Mouse (Mus musculus) thymus, postnatal 10 days (tissue): ENCODE measurements around the gene Epha1.

Experiments used
- DNase-seq, 2 experiments: peaks; one replicate each; pipeline ENCODE4 v3.0.0; 2021; ENCODE audit warnings: low spot score in 2 of 2

Epha1 gene

DNA sequence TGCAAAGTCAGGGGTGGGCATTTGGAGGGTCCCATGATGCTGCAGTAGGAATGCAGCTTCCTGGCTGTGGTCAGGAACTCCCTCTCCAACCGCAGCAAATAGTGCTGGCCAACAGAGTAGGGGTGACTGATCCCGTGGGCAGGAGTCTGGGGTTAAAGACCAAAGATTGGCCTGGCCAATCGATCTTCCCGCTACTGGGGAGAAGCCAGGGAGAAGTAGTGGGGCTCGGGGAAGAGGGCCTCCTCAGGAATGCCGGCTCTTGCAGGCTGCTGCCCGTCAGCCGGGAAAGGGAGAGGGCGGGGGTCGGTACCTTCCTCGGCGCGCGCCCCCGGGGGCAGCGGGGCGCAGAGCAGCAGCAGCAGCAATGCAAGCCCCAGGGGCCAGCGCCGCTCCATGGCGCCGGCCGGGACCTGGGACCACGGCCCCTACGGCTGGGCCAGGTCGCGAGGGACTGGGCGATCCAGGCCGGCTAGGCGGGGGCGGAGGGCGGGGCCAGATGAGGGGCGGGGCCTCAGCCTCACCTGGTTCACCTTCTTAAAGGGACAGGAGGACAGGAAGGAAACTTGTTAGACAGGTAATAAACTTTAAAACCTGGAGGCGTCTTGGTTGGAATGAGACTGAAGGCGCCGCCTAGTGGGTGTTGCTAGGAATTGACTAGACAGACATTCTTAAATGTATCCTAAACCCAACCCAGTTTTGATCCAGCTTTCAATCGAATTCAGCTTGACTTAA lies at the start of gene Epha1:
TSS of gene Epha1 (minus strand) at position 453 of the 732 bp plus-strand sequence.
- DNase-seq = peak; percentile 46 to 74

- DNase-seq = no peak
Observed at GRCm38 (mm10) chr6:42421439-42421838, 48.4 kb upstream of the Epha1 start.

GRCm38 (mm10) chr6:42419443-42419842 lies 46.4 kb upstream of the Epha1 start:
- no peak for DNase-seq

DNA sequence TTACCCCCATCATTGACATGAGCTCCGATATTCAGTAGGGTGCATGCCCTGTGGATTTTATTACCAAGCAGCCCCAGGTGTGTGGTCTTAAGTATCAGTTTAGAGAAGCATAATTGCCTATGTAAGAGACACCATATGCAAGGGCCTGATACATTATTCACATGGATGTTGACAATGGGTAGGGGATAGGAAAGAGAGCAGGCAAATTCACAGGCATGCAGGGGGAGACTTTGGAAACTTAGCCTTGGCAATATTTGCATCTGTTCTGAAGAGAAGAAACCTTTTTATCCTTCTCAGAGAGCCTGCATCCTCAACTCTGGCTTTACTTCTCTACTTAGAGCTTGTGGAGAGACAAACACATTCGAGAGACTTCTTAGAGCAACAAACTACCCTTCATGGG lies 32.1 kb upstream of the Epha1 start, which contains the start of gene Tas2r135:
TSS of gene Tas2r135 (plus strand) at position 301 of the 400 bp plus-strand sequence.
- DNase-seq = no peak

DNA sequence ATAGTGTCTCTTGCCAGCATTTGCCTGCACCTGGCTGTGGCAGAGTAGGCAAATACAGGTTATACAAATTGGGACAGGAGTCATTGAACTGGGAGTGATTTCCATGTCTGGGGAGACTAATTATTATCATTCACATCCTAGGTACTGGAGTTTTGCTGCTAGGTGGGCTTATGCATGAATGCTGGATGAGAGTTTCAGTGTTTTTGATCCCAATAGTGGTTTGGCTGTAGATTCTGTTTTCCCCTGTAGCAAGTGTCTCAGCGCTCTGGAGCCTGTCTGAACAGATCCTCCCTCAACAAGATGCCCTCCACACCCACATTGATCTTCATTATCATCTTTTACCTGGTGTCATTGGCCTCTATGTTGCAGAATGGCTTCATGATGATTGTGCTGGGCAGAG lies 26.9 kb upstream of the Epha1 start, which contains the start of gene Tas2r143:
TSS of gene Tas2r143 (plus strand) at position 301 of the 400 bp plus-strand sequence.
- DNase-seq = no peak

- no peak for DNase-seq
Observed at GRCm38 (mm10) chr6:42398998-42399397, 25.9 kb upstream of the Epha1 start.

GRCm38 (mm10) chr6:42398285-42398684 lies 25.2 kb upstream of the Epha1 start:
- no peak for DNase-seq

GRCm38 (mm10) chr6:42397041-42397657 lies 24.1 kb upstream of the Epha1 start:
- DNase-seq = no peak

- DNase-seq = no peak
Observed at GRCm38 (mm10) chr6:42395960-42396809, 23.1 kb upstream of the Epha1 start.

- DNase-seq = no peak
Observed at GRCm38 (mm10) chr6:42391796-42392330, 18.8 kb upstream of the Epha1 start.

DNA sequence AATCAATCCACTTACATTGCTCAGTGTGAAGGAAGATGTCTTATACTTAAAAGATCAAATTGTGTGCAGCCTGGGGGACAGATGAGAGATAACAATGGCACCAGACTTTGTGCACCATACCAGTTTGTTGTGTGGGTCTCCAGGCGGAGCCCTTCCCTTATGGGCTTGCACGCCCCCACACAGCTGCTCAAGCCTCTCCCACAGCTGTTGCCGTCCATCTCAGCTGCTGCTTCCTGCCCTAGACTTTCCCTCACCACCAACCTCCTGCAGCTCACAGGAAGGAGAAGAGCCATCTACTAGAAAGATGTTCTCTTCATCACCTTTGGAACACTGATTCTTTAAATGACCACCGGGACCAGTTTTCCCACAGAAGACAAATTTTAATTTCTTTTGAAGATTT lies 12.6 kb upstream of the Epha1 start:
- peak; percentile 34 to 47 for DNase-seq

DNA sequence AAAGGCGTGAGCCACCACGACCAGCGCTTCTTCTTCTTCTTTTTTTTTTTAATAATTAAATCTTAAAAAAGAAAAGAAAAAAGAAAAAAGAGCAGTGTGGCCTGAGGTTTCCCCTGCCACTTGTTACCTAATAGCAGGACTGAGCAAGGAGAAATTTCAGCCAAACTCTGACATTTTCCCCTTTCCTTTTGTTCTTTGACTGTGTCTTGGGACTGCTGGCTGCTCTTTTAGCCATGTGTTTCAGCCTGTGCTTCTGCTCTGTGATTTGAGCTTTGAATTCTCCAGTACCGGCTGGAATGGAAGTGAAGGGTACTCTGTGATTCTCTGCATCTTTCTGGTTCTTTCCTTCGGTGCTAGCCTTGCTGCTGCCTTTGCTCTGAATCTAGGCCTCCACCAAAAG lies 10.3 kb upstream of the Epha1 start:
- DNase-seq = no peak

DNA sequence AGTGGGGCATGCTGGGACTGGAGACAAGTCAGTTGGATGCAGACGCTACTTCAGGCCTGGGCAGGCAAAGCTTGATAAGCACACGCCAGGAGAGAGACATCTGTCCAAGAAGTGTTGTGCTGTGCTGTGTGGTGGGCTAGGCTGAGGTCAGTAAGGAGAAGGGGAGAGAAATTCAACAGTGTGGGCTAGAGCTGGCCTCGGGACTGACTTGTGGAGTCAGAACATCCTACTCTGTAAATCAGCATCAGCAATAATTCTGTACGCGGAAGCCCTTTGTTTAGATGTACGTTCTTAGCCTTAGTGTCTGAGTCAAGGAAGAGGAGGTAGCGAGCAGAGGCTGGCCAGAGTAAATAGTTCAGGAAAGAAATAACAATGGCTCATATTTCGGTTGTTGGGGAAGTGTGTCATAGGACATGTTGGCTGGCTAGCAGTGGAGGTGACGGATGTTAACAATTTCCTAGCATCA lies 8.9 kb upstream of the Epha1 start:
- DNase-seq = no peak

DNA sequence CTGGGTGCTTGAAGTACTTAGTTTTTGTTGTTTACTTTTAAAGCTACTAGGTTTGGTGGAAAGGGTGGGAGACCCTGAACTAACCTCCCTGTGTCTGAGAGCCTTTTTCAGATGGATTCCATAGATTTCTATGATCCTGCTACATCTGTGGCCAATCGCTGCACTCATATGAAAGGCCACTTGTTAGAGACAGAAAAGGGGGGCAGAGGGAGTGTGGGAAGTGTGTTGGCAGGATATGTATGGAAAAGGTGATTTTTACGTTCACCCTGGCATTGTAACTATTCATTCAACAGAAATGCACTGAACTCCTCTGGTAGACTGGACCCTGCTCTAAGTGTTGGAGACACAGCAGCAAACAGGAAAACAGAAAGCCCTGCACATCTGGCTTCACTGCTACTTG lies 8.2 kb upstream of the Epha1 start:
- DNase-seq = no peak

GRCm38 (mm10) chr6:42380416-42381144 lies 7.5 kb upstream of the Epha1 start:
- peak; percentile 36 to 58 for DNase-seq

- DNase-seq = no peak
Observed at GRCm38 (mm10) chr6:42379551-42379950, 6.5 kb upstream of the Epha1 start.

DNA sequence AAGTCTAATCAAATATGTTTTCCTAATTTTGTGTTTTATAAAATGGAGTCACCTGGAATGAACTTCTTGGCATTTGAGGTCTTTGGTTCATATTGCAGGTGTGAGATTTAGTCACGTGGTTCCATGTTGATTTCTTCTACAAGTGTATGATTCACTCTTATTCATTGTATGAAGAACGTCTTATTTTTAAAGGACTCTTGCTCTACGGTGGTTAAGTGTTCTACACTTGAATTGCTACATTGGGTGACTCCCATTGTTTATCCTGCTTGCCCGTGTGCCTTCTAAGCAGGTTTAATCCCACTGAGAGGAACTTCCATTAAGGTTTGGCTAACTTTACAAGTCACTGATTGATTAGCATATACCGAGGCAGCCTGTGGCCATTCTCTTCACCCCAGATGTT lies 4.2 kb upstream of the Epha1 start:
- no peak for DNase-seq

GRCm38 (mm10) chr6:42376504-42377019 lies 3.5 kb upstream of the Epha1 start:
- DNase-seq = no peak

- no peak for DNase-seq
Observed at GRCm38 (mm10) chr6:42376016-42376415, 2.9 kb upstream of the Epha1 start.

- DNase-seq = no peak
Observed at GRCm38 (mm10) chr6:42375131-42375530, 2.1 kb upstream of the Epha1 start.

DNA sequence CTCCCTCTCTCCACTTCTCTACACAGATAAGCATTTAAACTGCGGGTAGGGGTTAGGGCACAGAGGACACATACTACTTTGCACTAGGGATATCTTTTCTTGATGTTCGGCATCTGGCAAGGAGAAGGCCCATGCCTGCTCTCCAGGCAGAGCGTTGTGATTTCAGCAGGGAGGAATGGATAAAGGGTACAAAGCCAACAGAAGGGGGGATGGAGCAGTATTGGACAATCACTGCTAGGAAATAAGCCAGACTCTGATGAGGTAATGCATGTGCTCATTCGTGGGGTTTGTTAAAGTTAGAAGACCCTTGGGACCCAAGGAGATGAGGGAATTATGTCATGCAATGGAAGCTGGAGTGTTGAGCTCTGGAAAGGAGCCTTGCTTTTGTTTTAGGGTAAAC lies 1.6 kb upstream of the Epha1 start:
- no peak for DNase-seq
